Mouse (Mus musculus): ENCODE measurements at regions not wholly inside any gene's neighbourhood (a gene's known extent, or its start where the extent isn't known, plus 50 kb on each side); places are given as distances from the start of the nearest gene placed in this dataset.

GRCm38 (mm10) chr1:90268131-90268691 lies 64.4 kb downstream of the Ackr3 start:
- DNase-seq (ENCODE audit: low spot score), result no peak

- no peak for DNase-seq (ENCODE audit: low spot score)
These were observed 65.2 kb downstream of the Ackr3 start for GRCm38 (mm10) chr1:90268951-90269350.

GRCm38 (mm10) chr1:90269836-90270235 lies 66.1 kb downstream of the Ackr3 start:
- DNase-seq (ENCODE audit: low spot score), result no peak

GRCm38 (mm10) chr1:90271326-90271725 lies 67.5 kb downstream of the Ackr3 start:
- DNase-seq (ENCODE audit: low spot score), result no peak

GRCm38 (mm10) chr1:90272411-90272810 lies 68.6 kb downstream of the Ackr3 start:
- no peak for DNase-seq (ENCODE audit: low spot score)

GRCm38 (mm10) chr1:90272830-90273628 lies 69.2 kb downstream of the Ackr3 start:
- DNase-seq (ENCODE audit: low spot score), result no peak

- DNase-seq (ENCODE audit: low spot score), result no peak
These were observed 69.8 kb downstream of the Ackr3 start for GRCm38 (mm10) chr1:90273629-90273928.

GRCm38 (mm10) chr1:90274968-90275651 lies 71.3 kb downstream of the Ackr3 start:
- no peak for DNase-seq (ENCODE audit: low spot score)

GRCm38 (mm10) chr1:90275786-90276520 lies 72.2 kb downstream of the Ackr3 start:
- DNase-seq (ENCODE audit: low spot score), result no peak

- DNase-seq (ENCODE audit: low spot score), result no peak
These were observed 73.9 kb downstream of the Ackr3 start for GRCm38 (mm10) chr1:90277486-90278255.

- no peak for DNase-seq (ENCODE audit: low spot score)
These were observed 75.5 kb downstream of the Ackr3 start for GRCm38 (mm10) chr1:90279066-90279839.

- DNase-seq (ENCODE audit: low spot score), result no peak
These were observed 76.4 kb downstream of the Ackr3 start for GRCm38 (mm10) chr1:90280227-90280626.

- no peak for DNase-seq (ENCODE audit: low spot score)
These were observed 77.5 kb downstream of the Ackr3 start for GRCm38 (mm10) chr1:90281255-90281654.

GRCm38 (mm10) chr1:90281956-90282355 lies 78.2 kb downstream of the Ackr3 start:
- no peak for DNase-seq (ENCODE audit: low spot score)

- no peak for DNase-seq (ENCODE audit: low spot score)
These were observed 78.6 kb downstream of the Ackr3 start for GRCm38 (mm10) chr1:90282367-90282766.

- no peak for DNase-seq (ENCODE audit: low spot score)
These were observed 79.5 kb downstream of the Ackr3 start for GRCm38 (mm10) chr1:90283176-90283775.

GRCm38 (mm10) chr1:90283912-90284636 lies 80.3 kb downstream of the Ackr3 start:
- DNase-seq (ENCODE audit: low spot score), result no peak

- DNase-seq (ENCODE audit: low spot score), result no peak
These were observed 81.5 kb downstream of the Ackr3 start for GRCm38 (mm10) chr1:90285318-90285717.

GRCm38 (mm10) chr1:90287251-90287650 lies 83.5 kb downstream of the Ackr3 start:
- DNase-seq (ENCODE audit: low spot score), result no peak

All from testis, postnatal 10 days (tissue).